Mouse (Mus musculus): ENCODE data around the gene Cpa2. TPM values are rescaled to one million over a fixed set of nuclear protein-coding genes. Genes with fewer than 3 reads are reported as not detected.

The Cpa2 gene
- polyA plus RNA-seq, 1 experiment from 2014 or later = 2.6 TPM

DNA sequence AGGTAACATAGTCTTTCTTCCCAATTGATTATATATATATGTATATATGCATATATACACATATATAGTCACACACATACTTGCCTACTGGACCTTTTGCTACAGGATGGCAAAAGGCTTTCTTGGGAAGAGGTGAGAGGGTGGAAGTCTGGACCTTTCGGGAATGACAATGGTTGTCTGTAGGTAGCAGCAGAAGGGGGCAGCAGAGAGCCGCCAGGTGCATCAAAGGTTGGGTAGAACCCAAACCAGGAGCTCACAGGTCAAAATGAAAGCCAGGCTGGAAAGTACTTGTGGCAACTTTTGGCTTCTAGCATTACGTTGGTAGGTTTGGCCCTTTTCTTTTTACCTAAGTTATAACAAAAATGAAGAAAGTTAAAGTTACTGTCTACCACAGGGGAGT, 6.0 kb upstream of the Cpa2 start:
- DNase-seq (ENCODE audit: low spot score) = peak; percentile 62

DNA sequence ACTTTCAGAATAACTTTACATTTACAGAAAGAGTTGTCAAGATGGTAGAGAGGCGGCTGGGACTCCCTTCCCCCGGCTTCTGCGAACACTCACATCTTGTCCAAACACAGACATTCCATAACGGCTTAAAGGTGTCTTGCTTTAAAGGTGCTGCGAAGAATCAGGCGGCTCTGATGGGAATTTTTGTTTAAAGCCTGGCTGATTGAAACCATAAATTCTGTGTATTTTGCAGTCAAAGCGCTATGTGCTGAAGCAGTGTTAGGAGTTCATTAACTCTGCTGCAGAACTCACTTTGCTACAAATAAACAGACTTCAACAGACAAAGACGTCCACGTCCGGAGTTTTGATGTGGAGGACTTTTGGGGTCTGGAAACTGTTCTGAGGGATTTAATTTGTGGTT, 3.1 kb upstream of the Cpa2 start:
- Histone ChIP-seq H3K4me2 (replicated peaks; ENCODE audit: low read depth) (no peak overlapping the region), H3K27me3 (ENCODE audit: control insufficient read depth, insufficient read depth, low read length) (no peaks in the 10 kb centered on the region), H3K9me3 (ENCODE audit: control insufficient read depth, low read length) (no peaks in the 10 kb centered on the region), H3K36me3 (ENCODE audit: control insufficient read depth, insufficient read depth, low read length) (no peaks in the 10 kb centered on the region), H3K4me3 (ENCODE audit: low read depth, low read length) (no peak overlapping the region), H3K27ac (replicated peaks) (no peak overlapping the region), H3K9ac (ENCODE audit: low read length) (no peak overlapping the region), H3K4me1 (replicated peaks; ENCODE audit: control insufficient read depth, insufficient read depth) (no peaks in the 10 kb centered on the region)
- DNase-seq (ENCODE audit: low spot score) (no peak), ATAC-seq (ENCODE audit: low FRiP score, low TSS enrichment) (no peak)
- TF ChIP-seq CTCF (IDR thresholded peaks at IDR 0.05; ENCODE audit: low read depth) (no peak), EP300 (optimal IDR thresholded peaks at IDR 0.05) (no peak)
- WGBS = 33% methylated on average over 10 of the region's 10 CpGs

More for the DNA sequence above, 6.0 kb upstream of the Cpa2 start:
- 44% methylated on average over 3 of the region's 3 CpGs for WGBS
- H3K4me1 ChIP-seq (replicated peaks; ENCODE audit: control insufficient read depth, insufficient read depth) = no peaks in the 10 kb centered on the region
- H3K4me2 ChIP-seq (replicated peaks; ENCODE audit: low read depth) = no peak overlapping the region
- H3K27ac ChIP-seq (replicated peaks) = no peak overlapping the region
- H3K9ac ChIP-seq (ENCODE audit: low read length) = no peak overlapping the region
- no peaks in the 10 kb centered on the region for H3K27me3 ChIP-seq (ENCODE audit: control insufficient read depth, insufficient read depth, low read length)
- ATAC-seq (ENCODE audit: low FRiP score, low TSS enrichment) = no peak
- H3K4me3 ChIP-seq (ENCODE audit: low read depth, low read length) = no peak overlapping the region
- H3K36me3 ChIP-seq (ENCODE audit: control insufficient read depth, insufficient read depth, low read length) = no peaks in the 10 kb centered on the region
- TF ChIP-seq CTCF (IDR thresholded peaks at IDR 0.05; ENCODE audit: low read depth) = peak; percentile 76
- no peak for TF ChIP-seq EP300 (optimal IDR thresholded peaks at IDR 0.05)
- H3K9me3 ChIP-seq (ENCODE audit: control insufficient read depth, low read length) = no peaks in the 10 kb centered on the region

DNA sequence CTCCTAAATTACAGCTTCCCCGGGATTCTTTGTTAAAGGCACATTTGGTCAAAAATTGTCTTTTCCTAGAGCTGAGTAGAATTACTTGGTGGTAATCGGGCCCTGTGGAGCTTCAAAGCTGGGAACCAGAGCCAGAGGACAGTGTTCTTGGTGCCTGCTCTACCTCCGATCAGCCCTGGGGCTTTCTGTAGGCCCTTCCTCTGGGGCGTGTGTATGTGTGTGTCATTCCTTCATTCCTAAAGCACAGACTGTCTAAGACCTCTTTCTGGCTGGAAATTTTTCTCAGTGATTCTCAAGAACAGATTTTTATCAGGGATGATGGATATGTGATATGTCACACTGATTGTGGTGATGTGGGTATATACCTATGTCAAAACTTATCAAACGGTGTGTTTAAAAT, 2.6 kb upstream of the Cpa2 start:
- no peak overlapping the region for H3K9ac ChIP-seq (ENCODE audit: low read length)
- no peak for DNase-seq (ENCODE audit: low spot score)
- H3K36me3 ChIP-seq (ENCODE audit: control insufficient read depth, insufficient read depth, low read length) = no peaks in the 10 kb centered on the region
- no peak overlapping the region for H3K4me3 ChIP-seq (ENCODE audit: low read depth, low read length)
- H3K4me1 ChIP-seq (replicated peaks; ENCODE audit: control insufficient read depth, insufficient read depth) = no peaks in the 10 kb centered on the region
- no peaks in the 10 kb centered on the region for H3K27me3 ChIP-seq (ENCODE audit: control insufficient read depth, insufficient read depth, low read length)
- no peak overlapping the region for H3K4me2 ChIP-seq (replicated peaks; ENCODE audit: low read depth)
- no peak for ATAC-seq (ENCODE audit: low FRiP score, low TSS enrichment)
- WGBS = 54% methylated on average over 5 of the region's 5 CpGs
- H3K9me3 ChIP-seq (ENCODE audit: control insufficient read depth, low read length) = no peaks in the 10 kb centered on the region
- TF ChIP-seq EP300 (optimal IDR thresholded peaks at IDR 0.05) = no peak
- TF ChIP-seq CTCF (IDR thresholded peaks at IDR 0.05; ENCODE audit: low read depth) = no peak
- peak overlapping the region; percentile 40; the same call in 1 of the 2 replicates for H3K27ac ChIP-seq (replicated peaks)

DNA sequence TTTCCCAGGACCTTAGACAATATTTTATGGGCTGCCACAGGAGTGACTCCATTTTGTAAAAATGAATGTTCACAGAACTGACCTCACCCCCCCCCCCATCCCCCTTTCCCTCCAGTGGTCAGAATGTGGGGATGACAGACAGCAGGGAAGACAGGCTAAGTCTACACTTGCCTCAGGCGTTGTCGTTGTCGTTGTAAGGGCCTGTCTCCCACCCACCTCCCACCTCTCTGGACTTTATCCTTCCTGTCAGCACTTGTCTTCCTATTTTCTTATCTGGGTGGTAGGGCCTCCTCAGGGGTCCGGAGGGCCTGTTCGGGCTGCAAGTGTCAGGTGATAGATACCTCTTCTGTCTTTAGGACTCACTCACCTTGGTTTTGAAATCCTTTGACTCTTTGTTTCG, 895 bp downstream of the Cpa2 start:
- Histone ChIP-seq H3K27ac (replicated peaks) (no peak overlapping the region), H3K9ac (ENCODE audit: low read length) (no peak overlapping the region), H3K9me3 (ENCODE audit: control insufficient read depth, low read length) (no peaks in the 10 kb centered on the region), H3K4me2 (replicated peaks; ENCODE audit: low read depth) (no peak overlapping the region), H3K27me3 (ENCODE audit: control insufficient read depth, insufficient read depth, low read length) (no peaks in the 10 kb centered on the region), H3K4me1 (replicated peaks; ENCODE audit: control insufficient read depth, insufficient read depth) (no peaks in the 10 kb centered on the region), H3K36me3 (ENCODE audit: control insufficient read depth, insufficient read depth, low read length) (no peaks in the 10 kb centered on the region), H3K4me3 (ENCODE audit: low read depth, low read length) (no peak overlapping the region)
- 66% methylated on average over 6 of the region's 6 CpGs for WGBS
- ATAC-seq (ENCODE audit: low FRiP score, low TSS enrichment) (no peak), DNase-seq (ENCODE audit: low spot score) (no peak)
- no peak for TF ChIP-seq CTCF (IDR thresholded peaks at IDR 0.05; ENCODE audit: low read depth)
- no peak for TF ChIP-seq EP300 (optimal IDR thresholded peaks at IDR 0.05)

DNA sequence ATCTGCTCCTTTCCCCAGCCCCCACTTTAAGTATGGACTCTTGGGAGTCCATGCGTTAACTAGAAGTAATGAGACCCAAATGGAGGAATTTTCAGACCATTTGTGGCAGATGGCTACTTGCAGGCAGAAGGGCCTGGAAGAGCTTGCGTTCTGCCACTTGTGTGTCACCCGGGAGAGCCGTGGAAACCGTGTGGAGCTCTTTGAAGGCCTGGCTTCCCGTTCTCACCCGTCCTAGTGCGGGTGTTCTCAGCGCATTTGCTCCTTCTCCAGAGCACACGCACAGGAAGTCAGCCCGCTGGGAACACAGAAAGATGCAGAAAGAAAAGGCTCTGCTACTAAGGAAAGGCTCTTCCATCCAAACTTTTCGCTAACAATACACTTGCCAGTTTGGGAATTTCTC, 1.7 kb downstream of the Cpa2 start:
- H3K4me2 ChIP-seq (replicated peaks; ENCODE audit: low read depth) = no peak overlapping the region
- ATAC-seq (ENCODE audit: low FRiP score, low TSS enrichment) (no peak), DNase-seq (ENCODE audit: low spot score) (no peak)
- TF ChIP-seq EP300 (optimal IDR thresholded peaks at IDR 0.05) (no peak), CTCF (IDR thresholded peaks at IDR 0.05; ENCODE audit: low read depth) (no peak)
- no peak overlapping the region for H3K4me3 ChIP-seq (ENCODE audit: low read depth, low read length)
- H3K9me3 ChIP-seq (ENCODE audit: control insufficient read depth, low read length) = no peaks in the 10 kb centered on the region
- H3K27ac ChIP-seq (replicated peaks) = no peak overlapping the region
- WGBS = 60% methylated on average over 12 of the region's 12 CpGs
- no peaks in the 10 kb centered on the region for H3K27me3 ChIP-seq (ENCODE audit: control insufficient read depth, insufficient read depth, low read length)
- H3K4me1 ChIP-seq (replicated peaks; ENCODE audit: control insufficient read depth, insufficient read depth) = no peaks in the 10 kb centered on the region
- no peaks in the 10 kb centered on the region for H3K36me3 ChIP-seq (ENCODE audit: control insufficient read depth, insufficient read depth, low read length)
- H3K9ac ChIP-seq (ENCODE audit: low read length) = no peak overlapping the region

DNA sequence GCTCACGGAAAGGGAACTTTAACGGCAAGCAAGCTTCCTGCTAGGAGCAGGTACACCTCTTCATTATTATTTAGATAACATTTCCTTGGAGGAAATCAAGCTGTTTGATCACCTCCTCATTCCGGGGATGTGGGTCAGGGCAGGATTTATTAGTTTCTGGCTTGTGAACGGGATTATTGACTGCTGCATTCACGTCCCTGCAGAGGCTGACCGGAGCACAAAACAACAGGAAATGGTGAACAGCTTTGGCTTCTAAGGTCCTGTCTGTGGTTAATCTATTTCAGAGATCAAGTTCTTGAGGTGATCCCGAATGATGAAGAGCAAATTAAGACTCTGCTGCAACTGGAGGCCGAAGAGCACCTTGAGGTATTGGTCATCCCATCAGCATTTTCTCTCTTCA, 2.5 kb downstream of the Cpa2 start:
- H3K36me3 ChIP-seq (ENCODE audit: control insufficient read depth, insufficient read depth, low read length) = no peaks in the 10 kb centered on the region
- peak overlapping the region; percentile 18; the same call in 1 of the 2 replicates for H3K4me2 ChIP-seq (replicated peaks; ENCODE audit: low read depth)
- H3K9me3 ChIP-seq (ENCODE audit: control insufficient read depth, low read length) = no peaks in the 10 kb centered on the region
- ATAC-seq (ENCODE audit: low FRiP score, low TSS enrichment) = no peak
- DNase-seq (ENCODE audit: low spot score) = no peak
- no peak overlapping the region for H3K9ac ChIP-seq (ENCODE audit: low read length)
- no peak overlapping the region for H3K4me3 ChIP-seq (ENCODE audit: low read depth, low read length)
- H3K27me3 ChIP-seq (ENCODE audit: control insufficient read depth, insufficient read depth, low read length) = no peaks in the 10 kb centered on the region
- no peaks in the 10 kb centered on the region for H3K4me1 ChIP-seq (replicated peaks; ENCODE audit: control insufficient read depth, insufficient read depth)
- H3K27ac ChIP-seq (replicated peaks) = no peak overlapping the region
- TF ChIP-seq CTCF (IDR thresholded peaks at IDR 0.05; ENCODE audit: low read depth) (no peak), EP300 (optimal IDR thresholded peaks at IDR 0.05) (no peak)
- 29% methylated on average over 8 of the region's 8 CpGs for WGBS
